7 mouse cellular contexts compared by ENCODE assay signal in genomic region chr16:38729610-38730288, GRCm38 (mm10). TPM values are rescaled to one million over a fixed set of nuclear protein-coding genes. Genes with fewer than 3 reads are reported as not detected.
A peak's percentile ranks its signal among the peaks of the same experiment; 100 is the strongest.
DNase-seq lines count a peak whose midpoint lies in the region; ATAC-seq and TF ChIP-seq lines count a peak whose summit lies in the region.

No protein-coding gene starts in this region.

- peak in 1 of 2 experiments; percentile 24 for DNase-seq in left cerebral cortex, adult 2 months (ENCODE audit: extremely low spot score in 1 of 2, low spot score in 2 of 2)
- DNase-seq in left cerebral cortex, adult 8-10 months (ENCODE audit: low spot score in 2 of 2) = no peak
- peak; percentile 14 for DNase-seq in MN1 (ENCODE audit: low spot score)
- DNase-seq in yolk sac, embryonic 10.5 days (ENCODE audit: low spot score) = no peak

- H3K27me3 ChIP-seq in embryonic facial prominence, embryonic 13.5 days = no peaks in the 10 kb centered on the region
- H3K27me3 ChIP-seq in intestine, embryonic 16.5 days (replicated peaks; ENCODE audit: control insufficient read depth, insufficient read depth, low read length) = no peaks in the 10 kb centered on the region
- H3K27me3 ChIP-seq in neural tube, embryonic 14.5 days (ENCODE audit: control insufficient read depth, insufficient read depth, low read length) = no peaks in the 10 kb centered on the region

- peak overlapping the region; percentile 38 for H3K4me2 ChIP-seq in embryonic facial prominence, embryonic 13.5 days
- H3K4me2 ChIP-seq in intestine, embryonic 16.5 days (ENCODE audit: low read depth, low read length) = peak overlapping the region; percentile 36
- no peak overlapping the region; the same call in 1 of the 2 replicates for H3K4me2 ChIP-seq in neural tube, embryonic 14.5 days (ENCODE audit: low read depth, low read length)

- peak overlapping the region; percentile 26 for H3K4me3 ChIP-seq in left cerebral cortex, adult 2 months
- no peak overlapping the region for H3K4me3 ChIP-seq in embryonic facial prominence, embryonic 13.5 days
- no peak overlapping the region for H3K4me3 ChIP-seq in intestine, embryonic 16.5 days (ENCODE audit: low read length)
- H3K4me3 ChIP-seq in neural tube, embryonic 14.5 days (ENCODE audit: low read depth, low read length) = no peak overlapping the region

- no peaks in the 10 kb centered on the region for H3K9me3 ChIP-seq in embryonic facial prominence, embryonic 13.5 days
- no peaks in the 10 kb centered on the region for H3K9me3 ChIP-seq in intestine, embryonic 16.5 days (ENCODE audit: control insufficient read depth, low read length)
- no peaks in the 10 kb centered on the region for H3K9me3 ChIP-seq in neural tube, embryonic 14.5 days (ENCODE audit: control insufficient read depth, low read length)

- intact Hi-C loops in left cerebral cortex, adult 2 months (cut with DNase I) = loop anchor here (1.0 to 10.0 kb wide), 3 partner anchors 85 to 193 kb away; no protein-coding TSS in a partner anchor

- TF ChIP-seq CTCF in left cerebral cortex, adult 2 months (IDR thresholded peaks at IDR 0.05) = peak; percentile 90

- ATAC-seq in embryonic facial prominence, embryonic 13.5 days (ENCODE audit: insufficient number of reproducible peaks, insufficient read depth, low FRiP score, low TSS enrichment, low read depth) = peak; percentile 48; the same call in 1 of the 2 replicates
- ATAC-seq in intestine, embryonic 16.5 days = peak; percentile 59
- peak; percentile 70; the same call in 1 of the 2 replicates for ATAC-seq in neural tube, embryonic 14.5 days (ENCODE audit: low read depth)

- peaks cover 10% of the 10 kb centered on the region for H3K4me1 ChIP-seq in embryonic facial prominence, embryonic 13.5 days
- no peaks in the 10 kb centered on the region for H3K4me1 ChIP-seq in intestine, embryonic 16.5 days (ENCODE audit: control insufficient read depth, insufficient read depth, low read length)
- H3K4me1 ChIP-seq in neural tube, embryonic 14.5 days (ENCODE audit: control insufficient read depth, insufficient read depth, low read length) = no peaks in the 10 kb centered on the region

- H3K27ac ChIP-seq in left cerebral cortex, adult 2 months = peak overlapping the region; percentile 56
- no peak overlapping the region for H3K27ac ChIP-seq in embryonic facial prominence, embryonic 13.5 days
- no peak overlapping the region for H3K27ac ChIP-seq in intestine, embryonic 16.5 days (ENCODE audit: low read length)
- H3K27ac ChIP-seq in neural tube, embryonic 14.5 days (ENCODE audit: low read depth, low read length) = no peak overlapping the region

- no peaks in the 10 kb centered on the region for H3K36me3 ChIP-seq in embryonic facial prominence, embryonic 13.5 days
- H3K36me3 ChIP-seq in intestine, embryonic 16.5 days (ENCODE audit: control insufficient read depth, insufficient read depth, low read length) = no peaks in the 10 kb centered on the region
- H3K36me3 ChIP-seq in neural tube, embryonic 14.5 days (ENCODE audit: control insufficient read depth, insufficient read depth, low read length) = no peaks in the 10 kb centered on the region

- H3K9ac ChIP-seq in embryonic facial prominence, embryonic 13.5 days = no peak overlapping the region
- no peak overlapping the region for H3K9ac ChIP-seq in intestine, embryonic 16.5 days (ENCODE audit: low read depth, low read length)
- H3K9ac ChIP-seq in neural tube, embryonic 14.5 days (replicated peaks; ENCODE audit: low read depth, low read length) = no peak overlapping the region

- WGBS in embryonic facial prominence, embryonic 13.5 days = 54% methylated on average over 15 of the region's 15 CpGs
- WGBS in intestine, embryonic 16.5 days = 35% methylated on average over 15 of the region's 15 CpGs
- WGBS in neural tube, embryonic 14.5 days = 57% methylated on average over 15 of the region's 15 CpGs

RNA-seq across cellular contexts. Expression of gene B4galt4, which starts 12.3 kb away (rescaled TPM):
- 10 to 100 TPM; 21.4 to 23.3 TPM for total RNA-seq in left cerebral cortex, adult 2 months (2021)
- total RNA-seq in left cerebral cortex, adult 8-10 months (2022) = 10 to 100 TPM; 19.8 to 25.0 (median 22.4) TPM
- polyA plus RNA-seq in embryonic facial prominence, embryonic 13.5 days (2015; fragmentation: Nextera tagmentation; extraction: Ambion mirVana) = 23.1 and 29.1 TPM in 2 replicates
- polyA plus RNA-seq in intestine, embryonic 16.5 days (2015; fragmentation: Nextera tagmentation; extraction: Ambion mirVana) = 21.7 and 22.0 TPM in 2 replicates
- polyA plus RNA-seq in neural tube, embryonic 14.5 days (2014; fragmentation: Nextera tagmentation; extraction: Ambion mirVana) = 32.7 and 34.9 TPM in 2 replicates

RNA-seq across cellular contexts. Expression of gene Arhgap31, which starts 16.7 kb away (rescaled TPM):
- total RNA-seq in left cerebral cortex, adult 2 months (2021) = 10 to 100 TPM; 19.1 to 20.6 TPM
- 10 to 100 TPM; 16.6 to 20.1 (median 18.3) TPM for total RNA-seq in left cerebral cortex, adult 8-10 months (2022)
- 14.0 and 15.5 TPM in 2 replicates for polyA plus RNA-seq in embryonic facial prominence, embryonic 13.5 days (2015; fragmentation: Nextera tagmentation; extraction: Ambion mirVana)
- 5.7 TPM in 2 replicates for polyA plus RNA-seq in intestine, embryonic 16.5 days (2015; fragmentation: Nextera tagmentation; extraction: Ambion mirVana)
- polyA plus RNA-seq in neural tube, embryonic 14.5 days (2014; fragmentation: Nextera tagmentation; extraction: Ambion mirVana) = 3.8 and 7.8 TPM in 2 replicates
